Mouse (Mus musculus) fibroblast of lung, adult 2 months (primary cell): ENCODE results near the gene Fgd5.
"Not testable (repeated sequence)": the region's sequence is repeated elsewhere in the genome, so short reads cannot be mapped to it uniquely, and the experiment has no call there.

Source experiments
- DNase-seq: peaks from one replicate; pipeline ENCODE4 v3.0.0-alpha.2; 2011; ENCODE audit warnings: low read depth

The Fgd5 gene

GRCm38 (mm10) chr6:92067146-92067790 is 88.6 kb downstream of the Fgd5 start:
- DNase-seq: peak; percentile 27

DNA sequence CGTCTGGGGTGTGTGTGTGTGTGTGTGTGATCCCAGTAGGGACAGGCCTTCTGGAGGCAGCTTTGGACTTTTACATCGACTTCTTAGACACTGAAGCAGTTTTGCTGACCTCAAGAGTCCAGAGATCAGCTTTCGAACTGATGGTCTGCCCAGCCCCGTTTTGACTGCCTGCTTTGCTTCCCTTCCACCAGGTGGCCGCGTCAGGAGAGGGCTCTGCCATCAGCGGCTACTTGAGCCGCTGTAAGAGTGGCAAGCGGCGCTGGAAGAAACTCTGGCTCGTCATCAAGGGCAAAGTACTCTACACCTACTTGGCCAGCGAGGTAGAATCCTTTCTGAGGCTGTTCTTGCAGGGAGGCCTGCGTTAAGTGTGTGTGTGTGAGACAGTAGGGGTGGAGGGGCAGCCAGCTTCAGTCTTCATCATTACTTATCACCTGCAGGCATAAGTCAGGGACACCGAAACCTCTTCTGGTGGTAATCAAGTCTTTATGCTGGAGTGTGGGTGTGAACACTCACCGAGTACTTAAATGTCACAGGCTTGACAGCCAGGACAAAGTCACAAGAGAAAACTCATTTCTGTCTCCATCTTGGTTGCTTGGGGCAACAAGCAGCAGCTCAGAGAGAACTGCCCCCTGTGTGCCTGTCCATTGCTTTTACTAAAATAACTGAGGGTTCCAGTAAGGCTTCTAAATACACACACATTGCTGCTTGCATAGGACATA is 92.6 kb downstream of the Fgd5 start:
- no peak for DNase-seq

DNA sequence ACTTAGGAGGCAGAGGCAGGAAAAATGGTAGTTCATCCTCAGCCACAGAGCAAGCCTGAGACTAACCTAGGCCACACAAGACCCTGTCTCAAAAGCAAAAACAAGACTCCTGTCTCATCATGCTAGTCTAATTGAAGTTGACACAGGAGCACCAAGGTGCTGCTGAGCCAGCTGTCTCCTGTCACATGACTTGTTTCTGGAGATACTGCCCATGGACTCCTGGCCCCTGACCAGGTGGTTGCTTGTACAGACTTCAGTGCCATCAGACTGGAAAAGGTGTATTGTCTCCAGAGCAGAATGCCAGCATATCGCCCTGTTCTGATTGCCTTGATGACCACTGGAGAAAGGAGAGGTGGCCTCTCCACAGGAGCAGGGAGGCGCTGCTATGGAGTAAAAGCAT is 102.1 kb downstream of the Fgd5 start:
- DNase-seq: no peak

- no peak for DNase-seq
Observed at GRCm38 (mm10) chr6:92082756-92083155, 104.1 kb downstream of the Fgd5 start.

- no peak for DNase-seq
Observed at GRCm38 (mm10) chr6:92084932-92085331, 106.3 kb downstream of the Fgd5 start.

DNA sequence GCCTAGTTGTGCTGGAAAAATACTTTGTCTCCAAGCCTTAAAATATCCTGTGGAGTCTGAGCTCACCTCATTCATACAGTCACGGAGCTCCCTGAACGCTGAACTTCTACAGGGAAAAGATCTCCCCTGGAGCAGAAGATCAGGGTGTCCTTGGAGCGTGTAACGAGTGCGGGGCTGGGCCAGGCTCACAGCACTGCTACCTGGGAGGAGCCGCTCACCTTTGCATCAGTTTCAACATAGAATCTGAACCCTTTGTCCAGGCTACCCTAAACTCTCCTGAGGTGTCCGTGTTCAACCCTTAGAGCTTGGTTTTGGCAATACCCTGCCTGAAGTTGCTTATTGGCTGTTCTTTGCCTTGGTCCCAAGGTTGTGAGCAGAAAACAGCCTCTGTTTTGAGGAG is 110.5 kb downstream of the Fgd5 start:
- not testable (repeated sequence) for DNase-seq

GRCm38 (mm10) chr6:92089982-92090381 is 111.3 kb downstream of the Fgd5 start:
- DNase-seq: no peak

- no peak for DNase-seq
Observed at GRCm38 (mm10) chr6:92090497-92090896, 111.8 kb downstream of the Fgd5 start.

- DNase-seq: peak; percentile 11
Observed at GRCm38 (mm10) chr6:92091130-92091591, 112.5 kb downstream of the Fgd5 start, which contains the start of gene Nr2c2. Nr2c2 (plus strand) TSS chr6:92091390.

GRCm38 (mm10) chr6:92091767-92092489 is 113.2 kb downstream of the Fgd5 start:
- DNase-seq: peak; percentile 92

- DNase-seq: no peak
Observed at GRCm38 (mm10) chr6:92092737-92093136, 114.1 kb downstream of the Fgd5 start.

DNA sequence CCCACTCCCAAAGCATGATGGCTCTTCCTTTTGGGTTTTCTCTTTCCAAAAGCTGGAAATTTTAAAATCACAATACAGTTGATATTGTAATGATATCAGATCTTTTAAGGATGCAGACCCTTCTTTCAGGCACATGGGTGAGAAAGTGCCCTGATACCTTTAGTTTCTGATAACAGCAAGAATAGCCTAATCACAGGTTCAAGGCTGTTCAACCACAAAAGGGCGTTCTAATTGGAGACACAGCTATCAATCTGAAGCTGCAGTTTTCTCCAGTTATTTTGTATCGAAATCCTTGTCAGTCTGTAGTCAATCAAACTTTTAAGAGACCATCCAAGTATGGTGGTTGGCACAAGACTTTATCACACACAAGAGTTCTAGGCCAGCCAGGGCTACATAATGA is 115.2 kb downstream of the Fgd5 start:
- DNase-seq: no peak

DNA sequence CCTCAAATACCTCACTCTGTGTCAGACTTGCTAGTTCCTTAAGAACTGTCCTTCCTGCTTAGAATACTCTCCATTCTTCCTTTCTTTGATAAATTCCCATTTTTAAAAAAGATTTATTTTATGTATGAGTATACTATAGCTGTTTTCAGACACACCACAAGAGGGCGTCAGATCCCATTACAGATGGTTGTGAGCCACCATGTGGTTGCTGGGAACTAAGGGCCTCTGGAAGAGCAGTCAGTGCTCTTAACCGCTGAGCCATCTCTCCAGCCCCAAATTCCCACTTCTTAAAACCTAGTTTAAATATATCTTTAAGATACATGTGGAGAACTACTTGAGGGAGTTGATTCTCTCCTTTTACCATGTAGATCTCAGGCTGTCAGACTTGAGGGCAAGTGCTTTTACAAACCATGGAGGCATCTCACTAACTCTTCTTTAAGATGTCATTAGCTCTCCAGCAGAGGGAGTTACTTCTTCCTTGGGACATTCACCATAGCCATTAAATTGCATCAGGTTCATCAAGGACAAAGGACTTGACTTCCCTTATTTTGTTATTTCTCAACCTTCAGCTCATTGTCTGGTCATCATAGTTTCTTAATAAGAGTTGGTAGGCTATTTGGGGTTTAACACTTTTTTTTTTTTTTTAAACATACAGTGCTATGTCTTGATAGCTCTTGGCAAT is 122.1 kb downstream of the Fgd5 start:
- DNase-seq: no peak

DNA sequence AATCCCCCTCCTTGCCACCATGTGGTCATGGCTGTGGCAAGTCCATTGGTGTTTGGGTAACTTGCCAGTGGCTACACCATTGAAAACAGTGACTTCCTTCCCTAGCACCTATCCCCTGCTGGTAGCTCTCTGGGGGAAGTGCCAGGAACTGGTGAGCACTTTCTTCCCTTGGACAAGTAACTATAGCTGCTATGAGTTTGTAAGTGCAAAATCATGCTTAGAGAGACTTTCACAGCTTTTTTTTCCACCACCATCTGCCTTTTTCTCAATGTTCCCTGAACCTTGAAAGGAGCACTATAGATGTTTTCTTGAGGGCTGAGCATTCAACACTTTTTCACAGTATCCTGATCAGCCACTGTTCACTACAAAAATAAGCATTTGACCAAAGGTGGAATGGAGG is 145.9 kb downstream of the Fgd5 start:
- DNase-seq: no peak
